Comparison of ENCODE assay signal across 8 mouse cellular contexts in the genomic region with DNA sequence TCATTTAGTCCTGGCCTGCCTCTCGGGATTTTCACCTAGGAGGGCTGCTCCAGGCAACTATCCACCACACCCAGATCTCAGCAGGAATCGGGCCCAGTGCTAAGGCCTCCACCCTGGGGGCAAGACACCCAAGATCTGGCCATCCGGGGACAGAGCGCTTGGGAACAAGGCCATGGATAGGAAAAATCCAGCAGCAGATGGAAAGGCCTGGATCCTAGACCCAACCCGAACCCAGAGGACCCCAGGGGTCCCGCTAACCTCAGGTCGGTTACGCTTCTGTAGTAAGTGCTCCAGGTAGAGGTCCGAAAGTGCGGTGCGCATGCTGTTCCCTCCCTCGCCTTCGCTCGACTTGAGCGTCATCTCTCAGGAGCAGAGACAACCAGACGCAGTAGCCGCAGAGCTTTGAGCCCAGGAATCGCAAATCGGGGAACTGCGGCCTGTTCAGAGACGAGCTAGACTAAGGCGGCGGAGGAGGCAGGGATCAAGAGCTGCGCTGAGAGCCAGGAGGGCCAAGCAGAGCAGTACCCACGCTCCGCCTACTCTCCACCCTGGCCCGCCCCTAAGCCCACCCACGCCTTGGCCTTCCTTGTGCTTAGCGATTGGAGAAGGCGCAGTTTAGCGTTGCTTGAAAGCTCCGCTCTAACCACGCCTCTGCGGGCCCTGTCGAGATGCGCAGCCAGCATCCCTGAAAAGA. TPM values are rescaled to one million over a fixed set of nuclear protein-coding genes. Genes with fewer than 3 reads are reported as not detected.
DNase-seq lines count a peak whose midpoint lies in the region; ATAC-seq lines count a peak whose summit lies in the region.

A gene (minus strand): TSS at position 550 of the 694 bp plus-strand sequence.

- H3K4me2 ChIP-seq in heart, embryonic 14.5 days (ENCODE audit: low read length), result peak within 1 kb of the TSS; percentile 58
- peak within 1 kb of the TSS; percentile 66 for H3K4me2 ChIP-seq in liver, embryonic 13.5 days
- peak within 1 kb of the TSS; percentile 59 for H3K4me2 ChIP-seq in stomach, embryonic 16.5 days (ENCODE audit: low read depth, low read length)

- H3K4me3 ChIP-seq in heart, embryonic 14.5 days (ENCODE audit: control insufficient read depth in 1 of 2, insufficient read depth in 1 of 2, low read depth in 1 of 2, low read length in 2 of 2), result peak within 1 kb of the TSS; percentile 53 to 59
- H3K4me3 ChIP-seq in liver, embryonic 13.5 days (replicated peaks), result peak within 1 kb of the TSS; percentile 73
- H3K4me3 ChIP-seq in stomach, embryonic 16.5 days (replicated peaks; ENCODE audit: low read length), result peak within 1 kb of the TSS; percentile 64

- peak within 1 kb of the TSS; percentile 24 to 64 for H3K27ac ChIP-seq in heart, embryonic 14.5 days (replicated peaks in 1 of 2; ENCODE audit: control insufficient read depth in 1 of 2, insufficient read depth in 1 of 2, low read depth in 2 of 2, low read length in 2 of 2)
- H3K27ac ChIP-seq in liver, embryonic 13.5 days, result peak within 1 kb of the TSS; percentile 95
- H3K27ac ChIP-seq in stomach, embryonic 16.5 days (ENCODE audit: low read length), result peak within 1 kb of the TSS; percentile 82

- H3K27me3 ChIP-seq in heart, embryonic 14.5 days (ENCODE audit: control insufficient read depth, insufficient read depth, low read length), result no peaks in the 10 kb centered on the region
- no peaks in the 10 kb centered on the region for H3K27me3 ChIP-seq in liver, embryonic 13.5 days
- H3K27me3 ChIP-seq in stomach, embryonic 16.5 days (ENCODE audit: control insufficient read depth, insufficient read depth, low read length), result no peaks in the 10 kb centered on the region

- 18% methylated on average over 36 of the region's 36 CpGs for WGBS in heart, embryonic 14.5 days
- 12% methylated on average over 36 of the region's 36 CpGs for WGBS in liver, embryonic 13.5 days (ENCODE audit: insufficient replicate concordance)
- WGBS in stomach, embryonic 16.5 days, result 12% methylated on average over 36 of the region's 36 CpGs

- H3K9me3 ChIP-seq in heart, embryonic 14.5 days (ENCODE audit: control insufficient read depth, low read length), result no peaks in the 10 kb centered on the region
- H3K9me3 ChIP-seq in liver, embryonic 13.5 days (replicated peaks), result no peaks in the 10 kb centered on the region
- no peaks in the 10 kb centered on the region for H3K9me3 ChIP-seq in stomach, embryonic 16.5 days (replicated peaks; ENCODE audit: control insufficient read depth, low read length)

- DNase-seq in c-Kit-negative CD71-positive TER-119-positive erythroid progenitor cells, embryonic 14.5 days (ENCODE audit: low read depth, low spot score), result peak; percentile 81
- DNase-seq in fibroblast of lung, adult 2 months (ENCODE audit: low read depth), result peak; percentile 64
- peak; percentile 88 for DNase-seq in kidney, postnatal 14 days
- DNase-seq in liver, embryonic 13.5 days, result peak; percentile 79
- DNase-seq in neural tube, embryonic 10.5 days (ENCODE audit: extremely low spot score, low spot score), result peak; percentile 71

- H3K4me1 ChIP-seq in heart, embryonic 14.5 days (ENCODE audit: control insufficient read depth in 2 of 2, insufficient read depth in 2 of 2, low read length in 2 of 2), result no peaks in the 10 kb centered on the region
- peaks cover 24% of the 10 kb centered on the region for H3K4me1 ChIP-seq in liver, embryonic 13.5 days (replicated peaks)
- H3K4me1 ChIP-seq in stomach, embryonic 16.5 days (ENCODE audit: control insufficient read depth, insufficient read depth, low read length), result 0 out of 2 replicates have a peak, but pooled peaks cover 2% of the 10 kb centered on the region

- H3K36me3 ChIP-seq in heart, embryonic 14.5 days (ENCODE audit: control insufficient read depth, insufficient read depth, low read length), result no peaks in the 10 kb centered on the region; the same call in 1 of the 2 replicates
- H3K36me3 ChIP-seq in liver, embryonic 13.5 days, result peaks cover under 1% of the 10 kb centered on the region
- no peaks in the 10 kb centered on the region for H3K36me3 ChIP-seq in stomach, embryonic 16.5 days (ENCODE audit: control insufficient read depth, insufficient read depth, low read length)

- H3K9ac ChIP-seq in heart, embryonic 14.5 days (ENCODE audit: low read length), result peak within 1 kb of the TSS; percentile 69
- H3K9ac ChIP-seq in liver, embryonic 13.5 days, result peak within 1 kb of the TSS; percentile 85
- H3K9ac ChIP-seq in stomach, embryonic 16.5 days (ENCODE audit: low read length), result peak within 1 kb of the TSS; percentile 84

- ATAC-seq in CD4-positive, CD25-positive, alpha-beta regulatory T cell, adult 4 months, result peak; percentile 89
- ATAC-seq in heart, embryonic 14.5 days (ENCODE audit: insufficient number of reproducible peaks, insufficient read depth, low FRiP score, low read depth), result peak; percentile 91
- ATAC-seq in liver, embryonic 13.5 days (ENCODE audit: low read depth), result peak; percentile 98
- ATAC-seq in stomach, embryonic 16.5 days (ENCODE audit: insufficient read depth, low FRiP score), result peak; percentile 98

RNA-seq across cellular contexts. Expression of the gene that starts here (rescaled TPM):
- 100 to 1,000 TPM; 107 to 132 TPM for polyA plus RNA-seq in CD4-positive, CD25-positive, alpha-beta regulatory T cell, adult 4 months (2017; shearing (Covaris generic))
- 28.9 and 31.5 TPM in 2 replicates for polyA plus RNA-seq in heart, embryonic 14.5 days (2014; fragmentation: Nextera tagmentation; extraction: Ambion mirVana)
- 104 and 113 TPM in 2 replicates for polyA plus RNA-seq in liver, embryonic 13.5 days (2015; fragmentation: Nextera tagmentation; extraction: Ambion mirVana)
- 89.1 and 89.9 TPM in 2 replicates for polyA plus RNA-seq in stomach, embryonic 16.5 days (2015; fragmentation: Nextera tagmentation; extraction: Ambion mirVana)

Comparison
In these comparisons a context has a peak if more than half of its experiments do, and no peak if none do; other contexts are left out.
1. Peak in every context shown above with its lines: DNase-seq, ATAC-seq, H3K4me3 ChIP-seq and H3K27ac ChIP-seq.
2. H3K27ac ChIP-seq: peak in every context shown above with its lines; median percentile 95 in liver, embryonic 13.5 days; 82 in stomach, embryonic 16.5 days; 44 in heart, embryonic 14.5 days.